ENCODE assay signal across 11 mouse cellular contexts in the genomic region with DNA sequence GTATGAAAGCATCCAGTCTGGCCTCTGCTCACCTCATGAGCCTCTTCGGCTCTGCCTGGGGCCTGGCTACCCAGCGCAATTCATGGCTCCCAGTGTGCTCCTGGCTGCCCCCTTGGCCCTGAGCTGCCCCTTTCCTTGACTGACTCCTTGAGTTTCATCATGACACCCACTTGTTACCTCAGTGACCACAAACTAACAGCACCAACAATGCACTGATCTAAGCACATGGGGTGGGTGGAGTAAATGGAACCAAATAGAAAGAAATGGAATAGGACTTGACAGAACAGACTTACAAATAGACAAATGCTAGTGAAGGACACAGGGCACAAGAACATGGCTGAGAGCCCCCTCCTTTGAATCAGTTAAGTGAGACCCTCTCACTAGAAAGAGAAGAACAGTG.
"Had no signal": no experiment of that assay in that cellular context is flagged by ENCODE, and none has a peak within 500 bp of the region (broad histone marks: within the 10 kb centered on the region; RNA-seq: fewer than 3 reads in every experiment).

No protein-coding gene starts in this region.

- ATAC-seq: hindbrain, postnatal 0 days; intestine, embryonic 16.5 days; liver, embryonic 12.5 days had no signal

- DNase-seq: gastrocnemius, postnatal 14 days; heart, adult 18-20 months; heart, postnatal 36 days; kidney, adult 11 months; kidney, postnatal 14 days; layer of hippocampus, adult 9-11 months; layer of hippocampus, postnatal 36 days; left cerebral cortex, postnatal 4 days had no signal
